Mouse (Mus musculus) myocyte (in vitro differentiated cells): Measurements from ENCODE around the gene Tnrc18.

Experiments used
- E2F4 ChIP-seq: IDR thresholded peaks from one replicate; pipeline ENCODE4 v1.6.1; 2011; ENCODE audit warnings: mild to moderate bottlenecking, control low read depth, moderate library complexity; ENCODE audit not compliant: insufficient read depth
- MYOD1 ChIP-seq, 3 experiments: IDR thresholded peaks; one replicate each; pipeline ENCODE4 v1.6.1; 2011; ENCODE audit warnings: control low read depth in 2 of 3, low read depth in 2 of 3, mild to moderate bottlenecking in 2 of 3, moderate library complexity in 1 of 3; ENCODE audit not compliant: insufficient read length in 2 of 3, control insufficient read depth in 1 of 3
- POLR2A ChIP-seq: IDR thresholded peaks from one replicate; pipeline ENCODE4 v1.6.1; 2011; ENCODE audit warnings: low read depth, mild to moderate bottlenecking, control low read depth, moderate library complexity; ENCODE audit not compliant: insufficient read length
- POLR2AphosphoS2 ChIP-seq: IDR thresholded peaks from one replicate; pipeline ENCODE4 v1.6.1; 2011; ENCODE audit warnings: low read depth, control low read depth; ENCODE audit not compliant: insufficient read length
- TCF12 ChIP-seq: IDR thresholded peaks from one replicate; pipeline ENCODE4 v1.6.1; 2011; ENCODE audit warnings: mild to moderate bottlenecking, control low read depth; ENCODE audit not compliant: poor library complexity, insufficient read depth, severe bottlenecking

DNA sequence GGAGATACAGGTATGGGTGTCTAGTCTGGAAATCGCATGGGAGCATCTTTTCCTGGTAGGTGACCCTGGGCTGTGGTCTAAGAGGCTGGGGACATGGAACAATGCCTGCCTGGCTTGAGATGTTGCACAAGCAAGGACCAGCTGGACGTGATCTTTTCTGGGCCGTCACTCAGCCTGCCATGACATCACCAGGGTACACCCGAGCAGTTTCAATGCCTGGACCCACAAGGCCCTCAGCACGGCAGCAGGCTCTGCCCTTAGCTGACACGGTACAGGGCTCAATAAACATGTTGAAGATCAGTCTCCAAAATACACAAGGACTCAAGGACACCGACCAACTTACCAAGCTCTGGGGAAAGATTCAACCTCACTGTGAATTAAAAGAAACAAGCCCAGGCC, 34.3 kb downstream of the Tnrc18 start:
- TF ChIP-seq POLR2A = no peak
- no peak for TF ChIP-seq TCF12
- no peak for TF ChIP-seq POLR2AphosphoS2
- no peak for TF ChIP-seq MYOD1 (IDR thresholded peaks at IDR 0.05; ENCODE audit: control insufficient read depth in 1 of 3, insufficient read length in 2 of 3, low read depth in 2 of 3)
- TF ChIP-seq E2F4 = no peak
